Comparison of ENCODE assay signal across 28 mouse cellular contexts in the genomic region with DNA sequence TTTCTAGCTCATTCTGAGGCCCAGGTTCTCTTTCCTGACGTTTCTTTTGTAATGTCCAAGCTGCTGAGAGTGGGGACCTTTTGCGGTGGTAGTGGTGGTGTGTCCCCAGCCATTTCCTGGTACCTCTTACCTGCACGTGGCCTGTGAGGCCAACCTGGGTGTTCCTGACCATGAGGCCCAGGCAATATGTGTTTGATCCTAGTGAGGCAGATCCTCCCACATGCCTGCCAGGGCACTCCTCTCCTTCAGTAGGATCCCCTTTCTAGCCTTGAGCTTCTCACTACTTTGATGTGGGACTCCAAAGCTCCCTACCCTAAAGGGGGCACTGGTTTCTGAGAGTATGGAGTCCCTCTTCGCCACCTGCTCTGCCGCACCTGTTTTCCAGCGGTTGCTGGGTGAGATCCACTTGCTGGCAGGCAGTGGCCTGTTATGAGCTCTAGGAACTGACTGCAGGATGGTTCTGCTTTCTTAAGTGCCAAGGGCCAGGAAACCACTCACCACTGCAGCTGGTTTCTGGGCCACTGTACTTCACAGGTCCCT.
DNase-seq lines count a peak whose midpoint lies in the region; ATAC-seq and TF ChIP-seq lines count a peak whose summit lies in the region.
"Had no signal": no experiment of that assay in that cellular context is flagged by ENCODE, and none has a peak within 500 bp of the region (broad histone marks: within the 10 kb centered on the region; RNA-seq: fewer than 3 reads in every experiment).

No protein-coding gene starts in this region.

- no peak for DNase-seq in embryonic facial prominence, embryonic 10.5 days (ENCODE audit: low spot score)
- no peak for DNase-seq in limb, embryonic 10.5 days (ENCODE audit: low spot score)
- no peak for DNase-seq in stomach, postnatal 0 days (ENCODE audit: low spot score)
- peak; percentile 79 for DNase-seq in thymus, postnatal 14 days
- no peak for DNase-seq in kidney, postnatal 10 days
- DNase-seq in testis, postnatal 14 days (ENCODE audit: low spot score): no peak
- DNase-seq: cerebellum, adult 18-20 months; cerebellum, postnatal 36 days; embryo, embryonic 11 days; gastrocnemius, postnatal 25 days; heart, adult 11 months; kidney, adult 8-10 months; liver; lung, embryonic 14.5 days; lung, postnatal 14 days; right cerebral cortex, adult 18-20 months; right cerebral cortex, postnatal 4 days had no signal

- no peak overlapping the region for H3K4me2 ChIP-seq in embryonic facial prominence, embryonic 13.5 days
- no peak overlapping the region for H3K4me2 ChIP-seq in stomach, postnatal 0 days (replicated peaks; ENCODE audit: low read depth)
- H3K4me2 ChIP-seq: forebrain, embryonic 13.5 days; heart, embryonic 11.5 days; hindbrain, embryonic 14.5 days; liver, embryonic 15.5 days; lung, embryonic 14.5 days; neural tube, embryonic 12.5 days had no signal

- H3K4me3 ChIP-seq in embryonic facial prominence, embryonic 13.5 days: no peak overlapping the region
- H3K4me3 ChIP-seq in embryonic facial prominence, embryonic 10.5 days: no peak overlapping the region
- no peak overlapping the region for H3K4me3 ChIP-seq in limb, embryonic 10.5 days
- H3K4me3 ChIP-seq in stomach, postnatal 0 days (ENCODE audit: low read depth, low read length): no peak overlapping the region
- H3K4me3 ChIP-seq: forebrain, embryonic 13.5 days; layer of hippocampus, adult 2 months; left cerebral cortex, adult 2 months; liver, embryonic 15.5 days; neural tube, embryonic 12.5 days had no signal

- no peaks in the 10 kb centered on the region for H3K27me3 ChIP-seq in embryonic facial prominence, embryonic 13.5 days
- H3K27me3 ChIP-seq in embryonic facial prominence, embryonic 10.5 days (replicated peaks; ENCODE audit: low read depth, poor library complexity, severe bottlenecking): no peaks in the 10 kb centered on the region
- no peaks in the 10 kb centered on the region for H3K27me3 ChIP-seq in limb, embryonic 10.5 days (ENCODE audit: low read depth, poor library complexity, severe bottlenecking)
- no peaks in the 10 kb centered on the region for H3K27me3 ChIP-seq in stomach, postnatal 0 days (ENCODE audit: control insufficient read depth, insufficient read depth, low read length)
- H3K27me3 ChIP-seq: forebrain, embryonic 13.5 days; liver, embryonic 15.5 days; neural tube, embryonic 12.5 days had no signal

- TF ChIP-seq CTCF in stomach, postnatal 0 days (IDR thresholded peaks at IDR 0.05; ENCODE audit: low read depth): no peak

- no peaks in the 10 kb centered on the region for H3K9me3 ChIP-seq in embryonic facial prominence, embryonic 13.5 days
- no peaks in the 10 kb centered on the region for H3K9me3 ChIP-seq in embryonic facial prominence, embryonic 10.5 days
- H3K9me3 ChIP-seq in limb, embryonic 10.5 days (replicated peaks): no peaks in the 10 kb centered on the region
- H3K9me3 ChIP-seq in stomach, postnatal 0 days (ENCODE audit: control insufficient read depth, low read length): no peaks in the 10 kb centered on the region
- H3K9me3 ChIP-seq: forebrain, embryonic 13.5 days; liver, embryonic 15.5 days; neural tube, embryonic 12.5 days had no signal

- H3K9ac ChIP-seq in embryonic facial prominence, embryonic 13.5 days: no peak overlapping the region
- no peak overlapping the region for H3K9ac ChIP-seq in stomach, postnatal 0 days (ENCODE audit: low read length)
- H3K9ac ChIP-seq: forebrain, embryonic 13.5 days; hindbrain, embryonic 14.5 days; liver, embryonic 15.5 days; lung, embryonic 14.5 days; neural tube, embryonic 12.5 days had no signal

- H3K27ac ChIP-seq in embryonic facial prominence, embryonic 13.5 days: peak overlapping the region; percentile 66
- H3K27ac ChIP-seq in embryonic facial prominence, embryonic 10.5 days (replicated peaks): no peak overlapping the region
- H3K27ac ChIP-seq in limb, embryonic 10.5 days: 0 out of 2 replicates have a peak overlapping the region, but pooled peaks have one; percentile 26
- H3K27ac ChIP-seq in stomach, postnatal 0 days (replicated peaks): no peak overlapping the region
- H3K27ac ChIP-seq: forebrain, embryonic 13.5 days; hindbrain, embryonic 14.5 days; layer of hippocampus, adult 2 months; left cerebral cortex, adult 2 months; liver, embryonic 15.5 days; neural tube, embryonic 12.5 days had no signal

- ATAC-seq in embryonic facial prominence, embryonic 13.5 days (ENCODE audit: insufficient number of reproducible peaks, insufficient read depth, low FRiP score, low TSS enrichment, low read depth): no peak
- ATAC-seq in stomach, postnatal 0 days (ENCODE audit: low FRiP score, low TSS enrichment): peak; percentile 9; the same call in 1 of the 2 replicates
- ATAC-seq in frontal cortex, adult (ENCODE audit: low TSS enrichment): no peak
- ATAC-seq: activated CD4-positive, CD25-positive, alpha-beta regulatory T cell, adult 4 months; forebrain, embryonic 13.5 days; midbrain, embryonic 16.5 days had no signal

- H3K4me1 ChIP-seq in embryonic facial prominence, embryonic 13.5 days: peaks cover 40% of the 10 kb centered on the region
- peaks cover 14% of the 10 kb centered on the region for H3K4me1 ChIP-seq in embryonic facial prominence, embryonic 10.5 days
- peaks cover 17% of the 10 kb centered on the region for H3K4me1 ChIP-seq in limb, embryonic 10.5 days
- H3K4me1 ChIP-seq in stomach, postnatal 0 days (replicated peaks; ENCODE audit: control insufficient read depth, insufficient read depth): no peaks in the 10 kb centered on the region
- H3K4me1 ChIP-seq: forebrain, embryonic 13.5 days; liver, embryonic 15.5 days; neural tube, embryonic 12.5 days had no signal

- H3K36me3 ChIP-seq in embryonic facial prominence, embryonic 13.5 days: no peaks in the 10 kb centered on the region
- H3K36me3 ChIP-seq in embryonic facial prominence, embryonic 10.5 days (replicated peaks): no peaks in the 10 kb centered on the region
- H3K36me3 ChIP-seq in limb, embryonic 10.5 days: no peaks in the 10 kb centered on the region
- H3K36me3 ChIP-seq in stomach, postnatal 0 days (ENCODE audit: control insufficient read depth, insufficient read depth, low read length): no peaks in the 10 kb centered on the region
- H3K36me3 ChIP-seq: liver, embryonic 15.5 days; neural tube, embryonic 12.5 days had no signal

- TF ChIP-seq EP300 in stomach, postnatal 0 days (optimal IDR thresholded peaks at IDR 0.05): no peak

- 75% methylated on average over 6 of the region's 6 CpGs for WGBS in embryonic facial prominence, embryonic 13.5 days
- 84% methylated on average over 6 of the region's 6 CpGs for WGBS in embryonic facial prominence, embryonic 10.5 days
- WGBS in limb, embryonic 10.5 days: 83% methylated on average over 6 of the region's 6 CpGs
- WGBS in stomach, postnatal 0 days: 71% methylated on average over 6 of the region's 6 CpGs

Comparison
In these comparisons a context has a peak if more than half of its experiments do, and no peak if none do; other contexts are left out.
1. H3K27ac ChIP-seq: peak in embryonic facial prominence, embryonic 13.5 days (single experiment) and limb, embryonic 10.5 days (single experiment); none in embryonic facial prominence, embryonic 10.5 days (single experiment) and stomach, postnatal 0 days (single experiment).